Mouse (Mus musculus) cerebellum, adult 9-11 months (tissue): Measurements from ENCODE around the gene Entr1.

ENCODE experiments used
- DNase-seq: peaks from one replicate; pipeline ENCODE4 v3.0.0; 2022

Entr1 gene

GRCm38 (mm10) chr2:26389154-26389690 lies at the start of gene Entr1, which contains the start of gene Pmpca:
Entr1 (minus strand) TSS chr2:26389316.
Pmpca (plus strand) TSS chr2:26389339.
- DNase-seq, result peak; percentile 80

GRCm38 (mm10) chr2:26438373-26438772 lies 49.3 kb upstream of the Entr1 start:
- no peak for DNase-seq

DNA sequence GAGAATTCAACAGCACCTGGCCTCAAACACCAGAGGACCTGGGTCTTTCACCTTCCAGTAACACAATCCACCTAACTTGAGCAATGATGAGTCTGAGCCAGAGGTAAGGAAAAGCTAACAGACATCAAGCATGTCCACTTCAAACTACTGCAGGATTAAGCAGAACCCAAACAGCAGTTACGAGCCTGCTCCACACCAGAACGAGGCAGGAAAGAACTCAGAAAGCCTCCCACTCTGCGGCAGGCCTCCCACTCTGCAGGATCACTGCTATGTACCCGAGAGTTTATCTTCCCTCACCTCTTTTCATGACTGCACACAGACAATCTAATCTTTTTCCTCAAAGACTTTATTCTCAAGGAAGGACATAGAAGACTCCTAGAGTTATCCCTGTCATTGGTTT lies 48.1 kb upstream of the Entr1 start:
- no peak for DNase-seq

GRCm38 (mm10) chr2:26434791-26435572 lies 45.9 kb upstream of the Entr1 start:
- no peak for DNase-seq

- DNase-seq, result no peak
These were observed 40.7 kb upstream of the Entr1 start for GRCm38 (mm10) chr2:26429851-26430250.

DNA sequence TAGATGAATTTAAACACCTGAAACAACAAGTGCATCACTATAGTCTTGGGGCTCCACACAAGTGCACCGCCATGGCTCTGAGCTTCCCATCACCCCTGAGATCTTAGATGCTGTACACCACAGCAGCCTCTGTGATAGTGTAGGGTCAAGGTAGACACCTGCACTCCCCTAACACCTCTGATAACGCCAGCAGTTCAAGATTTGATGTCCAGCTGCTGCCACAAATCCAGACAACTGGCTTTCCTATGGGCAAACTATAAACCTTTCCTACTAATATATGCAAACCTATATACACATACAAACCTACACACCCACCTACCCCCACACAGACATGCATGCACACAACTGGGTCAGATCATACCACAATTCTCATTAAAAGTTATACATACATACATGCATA lies 35.4 kb upstream of the Entr1 start:
- no peak for DNase-seq

GRCm38 (mm10) chr2:26423086-26423485 lies 34.0 kb upstream of the Entr1 start:
- no peak for DNase-seq

- DNase-seq, result no peak
These were observed 32.9 kb upstream of the Entr1 start for GRCm38 (mm10) chr2:26421969-26422368.

GRCm38 (mm10) chr2:26418120-26418519 lies 29.0 kb upstream of the Entr1 start:
- no peak for DNase-seq

- no peak for DNase-seq
These were observed 27.9 kb upstream of the Entr1 start for GRCm38 (mm10) chr2:26417066-26417465.

- DNase-seq, result peak; percentile 56
These were observed 21.9 kb upstream of the Entr1 start for GRCm38 (mm10) chr2:26410931-26411411.

DNA sequence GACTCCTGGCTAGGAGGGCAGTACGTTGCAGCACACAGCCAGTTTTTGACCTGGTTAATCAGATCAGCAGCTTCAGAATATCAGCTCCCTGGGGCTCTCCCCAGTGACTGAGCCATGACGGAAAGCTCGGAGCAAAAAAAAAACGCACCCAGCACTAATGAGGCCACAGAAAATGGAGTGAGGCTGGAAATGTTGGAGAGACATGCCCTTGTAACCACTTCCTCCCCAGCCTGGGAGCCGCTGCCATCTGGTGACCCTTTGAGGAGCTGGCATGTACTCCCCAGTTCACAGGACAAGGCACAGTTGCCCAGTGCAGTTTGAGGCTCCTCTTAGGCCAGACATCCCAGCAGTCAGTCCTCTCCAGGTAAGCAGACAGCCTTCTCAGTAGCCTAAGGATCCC lies 21.0 kb upstream of the Entr1 start:
- DNase-seq, result peak; percentile 74

GRCm38 (mm10) chr2:26409362-26409761 lies 20.2 kb upstream of the Entr1 start:
- DNase-seq, result no peak

- DNase-seq, result peak; percentile 96
These were observed 19.6 kb upstream of the Entr1 start, which contains the start of gene Inpp5e for GRCm38 (mm10) chr2:26408515-26409356. Inpp5e (minus strand) TSS chr2:26409203.

- no peak for DNase-seq
These were observed 14.2 kb upstream of the Entr1 start for GRCm38 (mm10) chr2:26403306-26403705.

GRCm38 (mm10) chr2:26402265-26402664 lies 13.1 kb upstream of the Entr1 start:
- DNase-seq, result peak; percentile 71

- DNase-seq, result no peak
These were observed 11.9 kb upstream of the Entr1 start for GRCm38 (mm10) chr2:26401023-26401422.

- DNase-seq, result no peak
These were observed 11.2 kb upstream of the Entr1 start for GRCm38 (mm10) chr2:26400296-26400695.

- DNase-seq, result no peak
These were observed 10.5 kb upstream of the Entr1 start for GRCm38 (mm10) chr2:26399647-26400046.

DNA sequence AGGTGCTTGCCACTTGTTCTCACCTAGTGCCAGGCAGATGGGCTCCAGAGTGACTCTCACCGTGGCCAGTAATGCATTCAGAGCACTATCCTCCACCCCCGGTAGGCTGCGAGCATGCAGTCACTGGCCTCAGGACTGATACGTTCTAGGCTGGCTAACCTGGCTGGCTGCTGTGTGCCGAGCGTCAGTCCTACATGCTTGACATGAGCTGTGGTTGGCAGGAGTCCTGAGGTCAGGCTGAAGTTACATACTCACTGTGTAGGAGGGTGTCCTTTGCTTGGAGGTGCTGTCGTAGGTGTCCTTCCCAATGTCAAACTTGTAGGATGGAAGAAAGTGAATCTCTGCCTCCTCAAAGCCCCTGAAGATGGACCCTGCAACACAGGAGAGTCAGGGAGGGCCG lies 9.9 kb upstream of the Entr1 start:
- no peak for DNase-seq

GRCm38 (mm10) chr2:26391617-26392016 lies 2.5 kb upstream of the Entr1 start:
- no peak for DNase-seq

- DNase-seq, result no peak
These were observed 1.8 kb upstream of the Entr1 start for GRCm38 (mm10) chr2:26390954-26391353.

GRCm38 (mm10) chr2:26388682-26389153 lies 398 bp downstream of the Entr1 start:
- DNase-seq, result peak; percentile 53
